Mouse (Mus musculus) ES-Bruce4 (cell line): ENCODE data around the gene Shroom3.

Source experiments
- CTCF ChIP-seq: IDR thresholded peaks from one replicate; pipeline ENCODE4 v1.8.1; 2011; ENCODE audit warnings: low read depth, low read length
- EP300 ChIP-seq: IDR thresholded peaks from 2 replicates; pipeline ENCODE4 v1.6.1; 2011; ENCODE audit warnings: low read depth, low read length; ENCODE audit not compliant: insufficient read depth

DNA sequence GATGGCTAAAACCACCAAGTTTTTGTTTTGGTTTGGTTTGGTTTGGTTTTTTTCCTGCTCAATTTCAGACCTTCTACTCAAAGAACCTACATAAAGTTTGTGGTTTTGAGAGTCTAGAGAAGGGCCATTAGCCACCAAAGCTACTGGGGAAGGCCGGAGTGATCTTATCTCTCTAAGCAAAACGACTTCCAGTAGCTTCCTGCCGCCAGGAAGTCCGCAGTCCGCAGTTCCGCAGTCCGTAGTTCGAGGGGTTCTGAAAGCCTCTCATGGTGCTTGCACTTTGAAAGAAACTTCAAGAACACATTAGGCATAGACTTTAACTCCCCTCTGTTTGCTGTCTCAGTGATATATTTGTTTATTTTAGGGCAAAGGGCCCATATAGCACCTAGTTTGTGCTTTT lies 159.2 kb downstream of the Shroom3 start:
- TF ChIP-seq EP300 (no peak), CTCF (no peak)
